Mouse (Mus musculus): Measurements from ENCODE around the gene Cfap100.

Cfap100 gene

GRCm38 (mm10) chr6:90381465-90381864 is 47.1 kb downstream of the Cfap100 start:
- DNase-seq (ENCODE audit: low spot score in 2 of 2): no peak

GRCm38 (mm10) chr6:90377708-90378107 is 50.9 kb downstream of the Cfap100 start:
- DNase-seq (ENCODE audit: low spot score in 2 of 2): no peak

GRCm38 (mm10) chr6:90374647-90375046 is 54.0 kb downstream of the Cfap100 start:
- DNase-seq (ENCODE audit: low spot score in 2 of 2): no peak

- peak; percentile 31 to 35 for DNase-seq (ENCODE audit: low spot score in 2 of 2)
These were observed 58.7 kb downstream of the Cfap100 start for GRCm38 (mm10) chr6:90369725-90370553.

- peak; percentile 99 for DNase-seq (ENCODE audit: low spot score in 2 of 2)
These were observed 59.4 kb downstream of the Cfap100 start, which contains the start of gene Zxdc for GRCm38 (mm10) chr6:90368976-90369724. Zxdc (plus strand) TSS chr6:90369492.

- no peak for DNase-seq (ENCODE audit: low spot score in 2 of 2)
These were observed 65.3 kb downstream of the Cfap100 start for GRCm38 (mm10) chr6:90363301-90363700.

- DNase-seq (ENCODE audit: low spot score in 2 of 2): no peak
These were observed 67.5 kb downstream of the Cfap100 start for GRCm38 (mm10) chr6:90360922-90361614.

GRCm38 (mm10) chr6:90360024-90360781 is 68.4 kb downstream of the Cfap100 start:
- DNase-seq (ENCODE audit: low spot score in 2 of 2): no peak

- no peak for DNase-seq (ENCODE audit: low spot score in 2 of 2)
These were observed 69.2 kb downstream of the Cfap100 start for GRCm38 (mm10) chr6:90359445-90359844.

GRCm38 (mm10) chr6:90358142-90358541 is 70.5 kb downstream of the Cfap100 start:
- DNase-seq (ENCODE audit: low spot score in 2 of 2): no peak

Data from right cerebral cortex, postnatal 36 days (tissue).